Mouse (Mus musculus) kidney, postnatal 0 days (tissue): ENCODE measurements around the gene Cd68. TPM values are rescaled to one million over a fixed set of nuclear protein-coding genes. Genes with fewer than 3 reads are reported as not detected.

Experiments
- ATAC-seq: fragments of 200-750 bp; cut with Nextera tagmentation; replicated peaks from 2 replicates; pipeline ENCODE4 v1.8.0; 2017; ENCODE audit warnings: low read depth, moderate number of reproducible peaks, moderate TSS enrichment, moderate library complexity; ENCODE audit not compliant: low FRiP score
- DNase-seq: peaks from one replicate; pipeline ENCODE4 v3.0.0-alpha.2; 2016; ENCODE audit warnings: low spot score
- H3K27ac ChIP-seq: fragments of 300-500 bp; sonication (generic); 2 replicates; pipeline ENCODE4 v1.5.1; 2014; ENCODE audit warnings: mild to moderate bottlenecking
- H3K27me3 ChIP-seq: fragments of 300-500 bp; sonication (generic); 2 replicates; pipeline ENCODE4 v1.6.1; 2014; ENCODE audit warnings: low read length, mixed read lengths; ENCODE audit not compliant: insufficient read depth
- H3K36me3 ChIP-seq: fragments of 300-500 bp; sonication (generic); 2 replicates; pipeline ENCODE4 v1.6.1; 2014; ENCODE audit warnings: low read length, mixed read lengths; ENCODE audit not compliant: insufficient read depth
- H3K4me1 ChIP-seq: fragments of 300-500 bp; sonication (generic); replicated peaks from 2 replicates; pipeline ENCODE4 v1.6.1; 2014; ENCODE audit warnings: antibody characterized with exemption, low read length, mixed read lengths; ENCODE audit not compliant: insufficient read depth
- H3K4me2 ChIP-seq: fragments of 300-500 bp; sonication (generic); 2 replicates; pipeline ENCODE4 v1.6.1; 2014; ENCODE audit warnings: mild to moderate bottlenecking, low read length, moderate library complexity, mixed read lengths
- H3K4me3 ChIP-seq: fragments of 300-500 bp; sonication (generic); replicated peaks from 2 replicates; pipeline ENCODE4 v1.5.1; 2014; ENCODE audit warnings: low read depth, low read length
- H3K9ac ChIP-seq: fragments of 300-500 bp; sonication (generic); 2 replicates; pipeline ENCODE4 v1.6.1; 2014; ENCODE audit warnings: low read depth, low read length
- H3K9me3 ChIP-seq: fragments of 300-500 bp; sonication (generic); replicated peaks from 2 replicates; pipeline ENCODE4 v1.6.1; 2016; ENCODE audit warnings: low read length, inconsistent platforms, mixed read lengths
- CTCF ChIP-seq: IDR thresholded peaks from 2 replicates; pipeline ENCODE4 v1.5.1; 2016; ENCODE audit warnings: antibody characterized with exemption, low read depth, mild to moderate bottlenecking, moderate library complexity
- WGBS: fragments of 180-500 bp; shearing (Covaris S2); extraction: QIAGEN DNeasy Blood & Tissue Kit; methylation state at CpG from one replicate; pipeline ENCODE4 v1.1.7; 2014; 5-methylcytosine and 5-hydroxymethylcytosine counted together
- polyA plus RNA-seq: library from polyadenylated mRNA; unstranded; fragments of >200 nt; fragmentation: Nextera tagmentation; extraction: Ambion mirVana; gene quantifications from 2 replicates; pipeline ENCODE4 v1.2.1, GENCODE M21; 2015

The Cd68 gene
- polyA plus RNA-seq, 1 experiment from 2014 or later, result 10.4 TPM

DNA sequence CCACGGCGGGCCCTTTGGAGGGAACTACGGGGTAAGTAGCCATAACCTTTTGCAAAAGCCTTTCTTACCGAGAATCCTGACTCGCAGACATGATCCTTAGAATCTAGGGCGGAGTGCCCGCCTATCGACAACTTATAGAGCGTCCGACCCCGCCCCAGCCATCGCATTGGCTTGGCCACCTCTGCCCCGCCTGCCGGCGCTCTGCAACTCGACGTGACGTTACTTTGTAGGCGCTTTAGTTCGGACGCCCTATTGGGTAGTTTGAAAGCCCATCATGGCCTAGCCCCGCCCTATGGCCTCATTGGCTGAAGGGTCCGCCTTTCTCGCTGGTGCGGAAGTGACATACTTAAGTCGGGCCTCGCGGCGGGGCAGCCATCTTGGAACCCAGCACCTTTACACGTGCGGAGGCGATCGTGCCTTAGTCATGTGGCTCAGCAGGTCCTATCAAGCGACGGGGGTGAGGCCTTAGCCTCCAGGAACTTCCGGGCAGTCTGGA lies 6.3 kb upstream of the Cd68 start, which contains the start of gene Eif4a1:
Eif4a1 (minus strand) TSS at position 213 of the 496 bp plus-strand sequence.
- 0% methylated on average over 36 of the region's 36 CpGs for WGBS
- TF ChIP-seq CTCF, result peak; percentile 14; the same call in 1 of the 2 replicates

DNA sequence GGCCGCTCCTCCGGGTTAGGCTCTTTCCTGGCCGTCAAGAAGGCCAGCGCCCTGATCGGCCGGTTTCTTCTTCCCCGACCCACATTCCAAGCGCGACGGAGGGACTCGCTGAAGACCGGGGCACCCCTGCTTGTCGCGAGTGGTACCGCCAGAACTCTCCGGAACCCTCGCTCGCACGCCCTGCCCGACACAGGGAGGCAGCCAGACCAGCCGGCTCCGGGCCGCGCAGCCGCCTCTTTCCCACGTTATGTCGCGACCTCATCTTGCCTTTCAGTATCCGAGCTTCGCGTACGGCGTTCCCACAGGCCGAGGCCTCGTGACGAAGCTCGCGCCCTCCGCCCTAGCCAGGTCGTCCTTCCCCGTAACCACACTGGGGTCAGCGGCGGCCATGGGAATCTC lies 5.8 kb upstream of the Cd68 start:
- under 1% methylated on average over 43 of the region's 43 CpGs for WGBS
- peaks cover 49% of the 10 kb centered on the region for H3K36me3 ChIP-seq
- peak overlapping the region; percentile 99 for H3K27ac ChIP-seq
- H3K4me2 ChIP-seq, result peak overlapping the region; percentile 68
- peak overlapping the region; percentile 99 for H3K4me3 ChIP-seq
- peaks cover 9% of the 10 kb centered on the region; the same call in 1 of the 2 replicates for H3K4me1 ChIP-seq
- peak overlapping the region; percentile 99 for H3K9ac ChIP-seq
- no peak for TF ChIP-seq CTCF
- H3K27me3 ChIP-seq, result no peaks in the 10 kb centered on the region
- ATAC-seq, result peak; percentile 9; the same call in 1 of the 2 replicates
- DNase-seq, result no peak
- no peaks in the 10 kb centered on the region for H3K9me3 ChIP-seq

More for the DNA sequence above, 6.3 kb upstream of the Cd68 start, which contains the start of gene Eif4a1:
- no peaks in the 10 kb centered on the region for H3K9me3 ChIP-seq
- ATAC-seq, result peak; percentile 94
- H3K4me3 ChIP-seq, result peak within 1 kb of the TSS; percentile 99
- peak within 1 kb of the TSS; percentile 68 for H3K4me2 ChIP-seq
- H3K36me3 ChIP-seq, result peaks cover 50% of the 10 kb centered on the region
- H3K4me1 ChIP-seq, result peaks cover 9% of the 10 kb centered on the region; the same call in 1 of the 2 replicates
- peak within 1 kb of the TSS; percentile 99 for H3K9ac ChIP-seq
- H3K27ac ChIP-seq, result peak within 1 kb of the TSS; percentile 99
- DNase-seq, result peak; percentile 100
- H3K27me3 ChIP-seq, result no peaks in the 10 kb centered on the region

DNA sequence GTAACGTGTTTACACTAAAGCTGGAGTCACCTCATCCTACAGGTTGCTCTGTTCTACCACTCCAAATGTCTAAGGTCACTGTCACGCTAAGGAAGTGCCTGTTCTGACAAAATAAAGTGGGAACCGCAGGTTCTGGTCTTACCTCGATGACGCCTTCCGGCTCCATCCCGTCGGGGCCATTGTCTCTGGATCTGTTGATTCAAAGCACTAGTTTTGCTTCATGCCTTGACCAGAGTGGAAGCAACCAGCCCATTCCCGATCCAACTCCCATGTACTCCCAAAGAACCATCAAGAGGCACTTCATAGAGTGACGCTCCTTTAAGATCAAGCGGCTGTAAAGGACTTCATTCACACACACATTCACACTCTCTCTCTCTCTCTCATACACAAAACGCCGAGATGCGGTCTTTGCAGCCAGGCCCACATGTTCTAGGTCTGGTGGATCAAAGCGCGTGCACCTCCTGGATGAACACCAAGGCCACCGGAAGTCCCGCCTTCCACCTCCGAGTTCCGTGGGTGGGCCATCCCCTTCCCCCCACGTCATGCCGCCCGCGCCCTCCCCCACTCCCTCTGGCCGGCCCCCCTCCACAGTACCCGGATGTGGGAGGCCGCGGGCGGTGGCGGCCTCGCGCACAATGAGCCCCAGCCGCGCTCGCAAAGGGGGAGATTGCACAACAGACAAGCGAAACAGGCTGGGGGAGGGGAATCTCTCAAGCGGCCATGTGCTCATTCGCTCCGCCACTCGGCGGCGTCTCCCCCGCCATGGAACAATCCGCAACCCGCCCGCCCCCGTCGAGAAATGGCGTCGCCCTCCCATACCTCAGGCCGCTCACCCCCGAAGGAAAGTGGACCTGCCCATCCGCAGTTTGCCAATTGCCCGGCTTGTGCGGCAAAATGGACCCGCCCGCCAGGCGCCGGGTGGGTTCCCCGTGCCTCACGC lies 5.1 kb upstream of the Cd68 start:
- Histone ChIP-seq H3K27ac (peak overlapping the region; percentile 99), H3K4me1 (peaks cover 9% of the 10 kb centered on the region; the same call in 1 of the 2 replicates), H3K4me2 (peak overlapping the region; percentile 68), H3K9me3 (no peaks in the 10 kb centered on the region), H3K4me3 (peak overlapping the region; percentile 99), H3K36me3 (peaks cover 47% of the 10 kb centered on the region), H3K27me3 (no peaks in the 10 kb centered on the region), H3K9ac (peak overlapping the region; percentile 99)
- ATAC-seq, result peak; percentile 78
- DNase-seq, result peak; percentile 98
- under 1% methylated on average over 61 of the region's 61 CpGs for WGBS
- TF ChIP-seq CTCF, result no peak

DNA sequence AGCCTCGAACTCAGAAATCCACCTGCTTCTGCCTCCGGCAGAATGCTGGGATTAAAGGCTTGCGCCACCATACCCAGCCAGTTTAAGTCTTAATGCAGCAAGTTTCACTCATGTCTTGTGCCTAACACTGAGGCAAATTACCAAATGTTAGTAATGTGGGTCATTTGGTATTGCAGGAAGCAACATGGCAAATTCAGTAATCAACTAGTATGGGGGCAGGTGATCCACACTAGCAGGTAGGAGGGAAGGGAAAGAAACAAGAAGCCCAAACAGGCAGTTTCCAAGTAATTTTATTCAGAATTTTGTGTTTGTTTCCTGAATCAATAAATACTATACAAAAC lies 682 bp upstream of the Cd68 start:
- ATAC-seq (no peak), DNase-seq (no peak)
- Histone ChIP-seq H3K9ac (no peak overlapping the region), H3K27me3 (no peaks in the 10 kb centered on the region), H3K36me3 (peaks cover 54% of the 10 kb centered on the region), H3K4me3 (no peak overlapping the region), H3K9me3 (no peaks in the 10 kb centered on the region), H3K4me2 (no peak overlapping the region), H3K4me1 (peaks cover 16% of the 10 kb centered on the region; the same call in 1 of the 2 replicates), H3K27ac (no peak overlapping the region)
- WGBS, result 86% methylated on average over 3 of the region's 3 CpGs
- no peak for TF ChIP-seq CTCF

DNA sequence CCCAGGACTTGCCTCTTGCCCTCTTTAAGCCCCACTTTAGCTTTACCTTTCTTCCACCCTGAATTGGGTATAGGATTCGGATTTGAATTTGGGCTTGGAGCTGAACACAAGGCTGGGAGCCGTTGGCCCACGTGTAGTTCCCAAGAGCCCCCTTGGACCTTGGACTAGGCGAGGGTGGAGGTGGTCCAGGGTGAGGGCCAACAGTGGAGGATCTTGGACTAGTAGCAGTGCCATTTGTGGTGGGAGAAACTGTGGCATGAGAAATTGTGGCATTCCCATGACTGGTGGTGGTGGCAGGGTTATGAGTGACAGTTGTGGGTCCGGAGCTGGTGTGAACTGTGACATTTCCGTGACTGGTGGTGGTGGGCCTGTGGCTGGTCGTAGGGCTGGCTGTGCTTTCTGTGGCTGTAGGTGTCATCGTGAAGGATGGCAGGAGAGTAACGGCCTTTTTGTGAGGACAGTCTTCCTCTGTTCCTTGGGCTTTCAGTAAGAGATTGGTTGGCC lies 444 bp downstream of the Cd68 start:
- no peak for DNase-seq
- peaks cover 52% of the 10 kb centered on the region for H3K36me3 ChIP-seq

DNA sequence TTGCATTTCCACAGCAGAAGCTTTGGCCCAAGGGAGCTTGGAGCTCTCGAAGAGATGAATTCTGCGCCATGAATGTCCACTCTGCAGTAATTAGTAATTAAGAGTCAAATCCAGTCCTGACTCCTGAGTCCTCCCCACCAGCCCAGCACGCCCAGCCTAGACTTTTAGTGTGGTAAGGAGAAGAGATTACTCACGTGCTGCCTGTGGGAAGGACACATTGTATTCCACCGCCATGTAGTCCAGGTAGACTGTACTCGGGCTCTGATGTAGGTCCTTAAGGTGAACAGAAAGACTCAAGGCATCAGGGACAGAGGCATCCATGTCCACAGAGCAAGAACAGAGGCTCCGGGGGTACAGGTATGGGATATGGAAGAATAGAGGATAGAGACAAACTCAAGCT lies 1.1 kb downstream of the Cd68 start:
- no peak overlapping the region for H3K27ac ChIP-seq
- H3K4me1 ChIP-seq, result peaks cover 13% of the 10 kb centered on the region; the same call in 1 of the 2 replicates
- DNase-seq (no peak), ATAC-seq (no peak)
- no peak overlapping the region for H3K4me2 ChIP-seq
- no peaks in the 10 kb centered on the region for H3K27me3 ChIP-seq
- H3K36me3 ChIP-seq, result peaks cover 46% of the 10 kb centered on the region
- WGBS, result 95% methylated on average over 7 of the region's 7 CpGs
- TF ChIP-seq CTCF, result no peak
- no peak overlapping the region for H3K4me3 ChIP-seq
- no peaks in the 10 kb centered on the region for H3K9me3 ChIP-seq
- H3K9ac ChIP-seq, result no peak overlapping the region

More for the DNA sequence above, 444 bp downstream of the Cd68 start:
- no peak overlapping the region for H3K27ac ChIP-seq
- H3K9ac ChIP-seq, result no peak overlapping the region
- H3K9me3 ChIP-seq, result no peaks in the 10 kb centered on the region
- no peak overlapping the region for H3K4me2 ChIP-seq
- TF ChIP-seq CTCF, result no peak
- WGBS, result 79% methylated on average over 9 of the region's 9 CpGs
- no peak overlapping the region for H3K4me3 ChIP-seq
- ATAC-seq, result no peak
- H3K4me1 ChIP-seq, result peaks cover 18% of the 10 kb centered on the region; the same call in 1 of the 2 replicates
- H3K27me3 ChIP-seq, result no peaks in the 10 kb centered on the region
